Mouse (Mus musculus) embryo, embryonic 11 days (tissue): ENCODE results near the gene Cnot6l.

ENCODE experiments used
- DNase-seq: peaks from one replicate; pipeline ENCODE4 v3.0.0-alpha.2; 2015

The Cnot6l gene

DNA sequence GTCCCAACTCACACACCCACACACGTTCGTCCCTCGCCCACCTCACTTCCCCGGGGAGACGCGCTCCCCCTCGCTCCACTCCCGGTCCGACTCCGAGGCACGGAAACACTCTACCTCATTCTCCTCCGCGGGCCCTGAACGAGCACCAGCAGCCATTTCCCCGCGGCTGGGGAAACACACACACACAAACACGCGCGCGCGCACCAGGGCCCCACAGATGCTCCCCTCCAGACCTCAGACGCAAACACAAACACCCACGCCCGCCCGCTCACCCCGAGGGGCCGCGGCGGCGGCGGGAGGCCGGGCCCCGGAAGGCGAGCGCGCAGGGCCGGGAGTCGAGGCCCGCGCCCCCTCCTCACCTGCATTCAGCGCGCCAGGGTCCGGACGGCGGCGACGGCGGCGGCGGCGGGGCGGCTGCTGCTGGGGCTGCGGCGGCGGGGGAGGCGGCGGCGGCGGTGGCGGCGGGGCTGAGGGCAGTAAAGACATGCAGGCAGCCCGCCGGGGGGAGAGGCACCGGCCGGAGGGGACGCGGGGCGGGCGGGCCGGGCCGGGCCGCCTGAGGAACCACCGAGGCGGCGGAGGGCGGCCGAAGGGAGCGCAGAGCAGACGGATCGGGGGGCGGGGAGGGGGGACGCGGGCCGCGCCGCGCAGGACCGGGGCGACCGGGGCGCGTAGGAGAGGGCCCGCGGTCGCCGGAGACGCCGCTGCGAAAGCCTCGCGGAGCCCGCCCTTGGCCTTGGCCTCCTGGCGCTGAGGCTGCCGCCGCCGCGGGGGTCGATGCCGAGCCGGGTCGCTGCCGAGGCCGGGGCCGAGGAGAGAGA, 2.2 kb downstream of the Cnot6l start:
- DNase-seq: peak; percentile 63

DNA sequence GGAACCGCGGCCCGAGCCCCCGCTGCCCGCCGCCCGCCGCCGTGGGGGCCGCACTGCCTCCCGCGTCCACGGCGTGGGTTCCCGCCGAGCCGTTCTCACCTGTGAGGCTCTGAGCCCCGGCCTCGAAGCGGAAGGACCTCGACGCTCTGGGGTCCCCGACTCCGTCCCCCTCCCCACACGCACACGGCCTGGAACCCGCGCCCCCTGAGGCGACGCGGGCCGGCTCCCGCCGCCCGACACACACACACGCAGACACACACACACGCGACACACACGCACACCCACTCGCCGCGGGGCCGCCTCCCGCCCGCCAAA, 2.8 kb downstream of the Cnot6l start:
- DNase-seq: peak; percentile 52

DNA sequence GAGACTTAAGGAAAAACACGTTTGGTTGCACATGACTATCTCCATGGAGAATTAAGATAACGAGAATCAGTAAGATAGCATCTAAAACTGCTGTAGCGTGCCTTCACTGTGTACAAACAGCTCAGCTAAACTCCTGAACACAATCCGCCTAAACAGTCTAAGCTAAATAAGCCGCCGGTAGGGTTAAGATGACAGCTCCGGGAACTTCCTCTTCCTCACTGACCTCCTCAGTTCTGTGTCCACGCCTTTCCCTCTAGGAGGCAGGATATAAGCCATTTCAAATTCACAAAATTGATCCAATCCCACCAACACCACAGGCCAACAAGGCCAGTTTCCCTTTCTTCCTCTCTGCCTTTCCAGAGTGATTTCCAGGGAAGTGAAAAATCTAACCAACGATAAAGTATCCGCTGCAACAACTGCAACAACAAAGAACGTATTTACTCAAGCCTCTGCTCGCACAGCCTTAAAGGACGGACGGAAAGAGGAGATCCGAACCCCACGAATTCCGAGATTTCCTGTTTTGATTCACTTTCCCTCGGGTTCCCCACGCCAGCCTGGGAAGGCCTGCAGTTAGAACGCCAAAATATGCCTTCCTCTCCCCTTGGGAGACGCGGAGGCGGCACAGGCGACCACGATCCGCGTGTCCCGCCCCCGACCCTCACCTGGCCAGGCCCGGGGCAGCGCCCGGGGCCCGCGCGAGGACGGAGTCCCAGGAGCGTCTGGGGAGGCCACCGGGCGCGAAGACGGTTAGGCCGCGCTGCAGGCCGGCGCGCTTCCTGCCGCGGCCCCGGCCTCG, 3.3 kb downstream of the Cnot6l start:
- DNase-seq: peak; percentile 59

DNA sequence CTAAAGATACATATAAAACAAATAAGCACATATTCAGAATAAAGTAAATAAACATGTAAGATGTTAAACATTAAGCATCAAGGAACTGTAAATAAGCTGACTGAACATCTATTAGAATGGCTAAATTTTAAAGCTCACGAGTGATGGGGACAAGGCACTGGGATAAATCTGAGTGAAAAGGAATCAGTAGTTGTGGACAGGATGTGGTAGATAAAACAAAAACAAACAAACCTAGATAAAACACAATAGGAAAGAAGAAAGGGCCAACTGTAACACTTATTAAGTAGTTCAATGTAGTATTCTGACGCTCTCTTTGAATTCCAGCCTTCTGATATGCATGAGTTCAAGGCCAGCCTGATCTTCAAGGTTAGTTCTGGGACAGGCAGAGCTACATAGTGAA, 21.6 kb downstream of the Cnot6l start:
- DNase-seq: no peak

- no peak for DNase-seq
Observed at GRCm38 (mm10) chr5:96130683-96131082, 33.3 kb downstream of the Cnot6l start.

DNA sequence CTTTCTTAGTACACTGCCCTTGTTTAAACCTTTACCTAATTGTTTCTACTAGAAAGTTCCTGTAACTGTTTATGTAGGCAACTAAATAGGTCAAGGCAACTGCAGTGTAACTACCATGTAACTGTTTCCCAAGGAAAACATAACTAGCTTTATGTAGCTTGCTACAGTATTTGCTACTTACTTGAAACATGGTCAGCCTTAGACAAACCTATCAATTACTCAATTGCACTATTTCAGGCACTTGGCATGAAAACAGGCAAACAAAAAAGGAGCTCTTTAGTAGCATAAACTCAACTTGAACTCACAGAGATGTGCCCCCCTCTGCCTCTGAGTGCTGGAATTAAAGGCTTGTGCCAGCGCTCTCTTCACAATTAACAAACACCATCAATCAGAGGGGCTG, 37.1 kb downstream of the Cnot6l start:
- no peak for DNase-seq

- DNase-seq: no peak
Observed at GRCm38 (mm10) chr5:96114943-96115342, 49.0 kb downstream of the Cnot6l start.

- no peak for DNase-seq
Observed at GRCm38 (mm10) chr5:96104644-96105043, 59.3 kb downstream of the Cnot6l start.

GRCm38 (mm10) chr5:96091468-96091867, 72.5 kb downstream of the Cnot6l start:
- DNase-seq: no peak

GRCm38 (mm10) chr5:96085324-96085723, 78.6 kb downstream of the Cnot6l start:
- DNase-seq: no peak

GRCm38 (mm10) chr5:96079026-96079425, 84.9 kb downstream of the Cnot6l start:
- no peak for DNase-seq

- no peak for DNase-seq
Observed at GRCm38 (mm10) chr5:96065591-96065990, 98.4 kb downstream of the Cnot6l start.

DNA sequence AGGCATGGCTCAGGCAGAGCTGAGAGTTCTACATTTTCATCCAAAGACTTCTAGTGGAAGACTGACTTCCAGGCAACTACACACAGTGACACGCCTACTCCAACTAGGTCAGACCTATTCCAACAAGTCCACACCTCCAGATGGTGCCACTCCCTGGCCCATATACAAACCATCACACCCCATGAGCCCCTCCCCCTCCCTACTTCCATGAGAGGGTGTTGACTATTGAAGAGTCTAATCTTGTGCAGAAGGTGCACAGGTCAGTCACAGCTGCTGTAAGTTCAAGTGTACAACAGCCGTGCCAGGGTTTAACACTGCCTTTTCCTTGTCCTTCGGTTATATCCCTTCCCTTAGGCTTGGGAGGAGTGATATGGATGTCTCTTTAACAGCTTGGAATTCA, 121.5 kb downstream of the Cnot6l start:
- no peak for DNase-seq

GRCm38 (mm10) chr5:96041507-96042104, 122.4 kb downstream of the Cnot6l start:
- no peak for DNase-seq

DNA sequence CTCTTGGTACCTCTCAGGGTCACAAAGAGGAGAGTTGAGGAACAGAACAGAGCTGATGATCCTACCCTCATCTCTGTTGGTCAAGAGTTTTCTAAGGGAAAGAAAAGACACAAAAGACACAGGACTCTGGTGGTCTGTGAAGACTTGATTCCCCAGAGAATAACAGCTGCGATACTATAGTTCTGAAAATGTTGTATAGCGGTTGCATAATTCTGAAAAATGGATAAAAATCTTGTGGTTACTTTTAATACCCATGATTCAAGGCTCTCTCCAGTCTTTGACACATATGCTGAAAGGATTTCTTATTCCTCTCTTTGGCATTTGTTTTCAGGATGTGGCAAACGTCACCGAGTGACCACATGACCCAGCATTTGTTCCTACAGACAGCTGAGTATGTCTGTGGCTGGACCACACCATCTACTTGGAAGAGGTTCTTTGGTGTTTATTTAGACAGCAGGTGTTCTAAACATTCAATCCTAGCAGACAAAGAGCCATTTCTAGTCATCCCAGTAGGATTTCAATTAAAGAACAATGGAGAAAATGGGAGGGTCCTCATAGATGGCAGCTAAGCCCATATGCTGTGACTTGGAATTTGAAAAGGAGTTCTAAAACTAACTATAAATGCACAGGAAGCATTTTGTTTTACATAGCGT, 124.7 kb downstream of the Cnot6l start:
- DNase-seq: no peak

- peak; percentile 49 for DNase-seq
Observed at GRCm38 (mm10) chr5:96037684-96038121, 126.3 kb downstream of the Cnot6l start.

- peak; percentile 18 for DNase-seq
Observed at GRCm38 (mm10) chr5:96036125-96036672, 127.8 kb downstream of the Cnot6l start.

DNA sequence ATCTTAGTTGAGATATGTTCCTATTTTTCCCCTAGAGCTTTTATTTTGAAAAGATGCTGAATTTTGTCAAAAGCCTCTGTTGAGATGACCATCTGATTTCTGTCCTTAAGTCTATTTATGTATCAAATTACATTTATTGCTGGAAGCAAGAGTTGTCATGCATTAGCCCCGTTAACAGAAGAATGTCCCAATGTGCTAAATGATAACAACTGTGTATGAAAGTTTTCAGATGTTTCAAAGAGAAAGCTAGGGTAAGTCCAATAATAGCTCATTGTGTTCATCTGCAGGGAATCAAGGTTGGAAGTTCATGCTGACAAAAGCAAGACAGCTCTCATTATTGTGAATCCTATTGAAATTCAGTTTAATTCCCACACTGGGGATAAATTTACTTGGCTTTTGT, 129.9 kb downstream of the Cnot6l start:
- DNase-seq: no peak

GRCm38 (mm10) chr5:96029821-96030220, 134.2 kb downstream of the Cnot6l start:
- no peak for DNase-seq
